Mouse (Mus musculus): ENCODE measurements at regions not wholly inside any gene's neighbourhood (a gene's known extent, or its start where the extent isn't known, plus 50 kb on each side); places are given as distances from the start of the nearest gene placed in this dataset.

DNA sequence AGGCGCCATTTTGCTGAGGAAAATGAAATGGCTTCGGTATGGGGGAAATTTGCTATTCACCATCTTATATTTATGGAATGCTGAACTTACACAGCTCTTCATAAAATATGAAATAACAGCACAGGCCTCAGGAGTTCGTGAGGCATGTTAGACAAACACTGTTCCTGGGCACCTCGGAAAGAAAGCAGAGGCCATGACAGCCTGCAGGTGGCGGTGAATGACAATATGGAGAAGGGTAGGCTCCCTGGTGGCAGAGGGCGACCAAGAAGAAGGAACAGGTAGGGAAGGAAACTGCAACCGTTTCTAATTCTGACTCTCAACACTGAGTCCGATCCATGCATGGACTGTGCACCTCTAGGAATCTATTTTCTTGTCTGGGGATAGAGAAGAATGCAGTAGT lies 553.6 kb upstream of the Tmpo start:
- no peak for DNase-seq (ENCODE audit: low spot score)

DNA sequence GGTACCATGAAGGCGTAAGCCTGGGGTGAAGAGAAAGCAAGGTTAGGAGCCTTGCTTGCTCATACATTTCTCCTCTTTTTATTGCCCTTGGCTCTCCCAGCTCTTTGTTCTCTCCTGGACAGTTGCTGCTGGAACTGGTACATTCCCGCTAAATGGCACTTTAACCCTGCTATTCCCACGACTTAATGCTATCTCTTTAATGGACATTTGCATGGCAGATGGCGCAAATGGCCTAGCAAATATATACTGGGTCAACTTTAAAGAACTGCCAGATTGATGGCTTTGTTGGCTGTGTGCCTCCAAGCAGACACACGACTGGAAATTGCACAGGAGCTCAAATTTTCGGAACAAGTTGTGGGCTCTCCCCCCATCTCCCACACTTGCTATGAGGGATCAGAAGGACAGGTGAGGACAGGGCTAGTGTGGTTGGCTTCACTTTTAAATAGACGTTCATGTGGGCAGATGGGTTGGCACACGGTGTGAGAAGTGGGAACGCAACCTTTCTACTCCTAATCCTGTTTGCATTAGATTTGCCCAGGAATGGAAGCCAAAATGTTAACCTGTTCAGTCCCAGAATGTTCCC lies 551.0 kb upstream of the Tmpo start:
- no peak for DNase-seq (ENCODE audit: low spot score)

DNA sequence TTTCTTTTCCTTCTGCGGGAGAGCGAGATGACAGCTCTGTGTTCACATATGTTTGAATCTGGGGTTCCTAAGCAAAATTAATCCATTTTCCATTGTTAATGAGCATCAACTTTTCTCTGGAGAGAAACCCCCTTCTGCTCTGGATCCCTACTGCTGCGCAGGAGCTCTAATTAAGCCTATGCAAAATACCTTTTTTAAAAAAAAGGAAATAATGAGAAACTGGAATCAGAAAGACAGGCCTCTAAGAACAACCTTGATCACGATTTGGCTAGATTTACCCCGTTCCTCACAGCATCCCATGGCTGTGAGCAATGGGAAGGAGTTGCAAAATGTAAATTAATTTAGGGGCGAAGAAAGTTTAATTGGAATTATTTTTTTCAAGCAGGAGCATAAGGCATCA lies 548.9 kb upstream of the Tmpo start:
- no peak for DNase-seq (ENCODE audit: low spot score)

DNA sequence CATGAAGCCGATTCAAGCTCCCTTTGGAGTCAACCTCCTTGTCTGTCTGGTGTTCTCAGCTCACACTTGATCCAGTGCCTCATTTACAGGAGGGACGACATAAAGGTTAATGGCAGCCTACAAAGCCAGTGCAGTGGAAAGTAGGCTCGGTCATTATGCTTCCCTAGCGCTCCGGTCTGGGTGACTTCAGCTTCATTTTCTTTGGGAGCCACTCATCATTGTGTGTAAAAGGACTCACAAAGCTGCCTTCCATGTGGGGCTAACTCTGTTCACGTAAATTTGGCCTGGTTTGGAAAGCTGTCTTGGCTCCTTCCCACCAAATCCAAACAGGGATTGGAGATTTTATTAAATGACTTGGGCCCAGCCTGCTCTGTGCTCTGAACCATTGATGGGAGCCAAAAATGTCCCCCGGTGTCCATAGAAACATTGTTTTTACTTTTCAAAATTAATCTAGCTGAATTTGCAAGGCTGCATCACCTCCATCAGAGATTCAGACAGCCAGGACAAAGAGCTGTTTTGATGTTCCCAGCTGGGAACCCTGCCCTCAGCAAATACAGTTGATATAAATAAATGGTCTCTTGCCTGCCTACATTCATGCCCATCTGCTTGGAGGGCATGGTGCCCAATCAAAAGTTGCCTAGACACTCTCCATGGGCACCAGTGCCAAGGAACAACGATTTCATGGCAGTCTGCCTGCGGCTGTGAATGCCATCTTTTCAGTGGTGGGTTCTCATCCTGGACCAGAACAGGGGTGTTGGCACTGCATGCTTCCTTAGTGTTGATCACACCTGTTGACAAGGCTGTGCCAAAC lies 538.7 kb upstream of the Tmpo start:
- DNase-seq (ENCODE audit: low spot score) = no peak

DNA sequence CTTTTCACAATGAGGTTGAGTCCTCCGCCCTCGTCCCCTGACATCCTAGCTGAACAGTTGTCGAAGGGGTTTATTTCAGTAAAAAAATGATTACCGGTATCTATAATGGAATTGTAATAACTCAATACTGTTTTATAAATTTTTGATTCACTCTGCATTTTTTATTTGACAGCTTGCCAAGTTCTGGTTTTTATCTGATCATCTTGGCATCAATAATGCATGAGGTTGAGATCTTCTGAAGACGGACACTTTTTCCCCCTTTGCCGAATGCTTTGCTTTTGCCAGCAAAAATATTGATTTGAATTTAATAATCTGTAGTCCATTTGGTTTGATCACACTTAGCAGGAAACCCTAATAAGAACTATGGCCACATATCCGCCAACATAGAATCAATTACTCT lies 535.5 kb upstream of the Tmpo start:
- no peak for DNase-seq (ENCODE audit: low spot score)

DNA sequence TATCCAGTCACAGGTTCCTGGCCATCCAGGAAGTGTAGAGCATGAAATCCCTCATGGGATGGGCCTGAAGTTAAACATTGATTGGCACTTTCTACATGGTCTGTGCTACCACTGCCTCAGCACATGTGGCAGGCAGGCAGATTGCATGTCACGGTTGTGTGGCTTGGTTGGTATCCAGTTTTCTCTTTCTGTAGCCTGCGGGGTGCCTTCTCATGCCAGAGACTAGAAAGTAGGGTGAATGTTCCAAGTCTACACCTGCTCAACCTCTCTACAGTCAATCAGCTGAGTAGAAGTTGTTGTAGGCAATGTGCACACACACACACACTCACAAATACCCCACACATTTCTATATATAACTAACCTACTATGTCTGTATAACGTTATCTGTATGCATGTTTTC lies 533.5 kb upstream of the Tmpo start:
- DNase-seq (ENCODE audit: low spot score) = no peak

DNA sequence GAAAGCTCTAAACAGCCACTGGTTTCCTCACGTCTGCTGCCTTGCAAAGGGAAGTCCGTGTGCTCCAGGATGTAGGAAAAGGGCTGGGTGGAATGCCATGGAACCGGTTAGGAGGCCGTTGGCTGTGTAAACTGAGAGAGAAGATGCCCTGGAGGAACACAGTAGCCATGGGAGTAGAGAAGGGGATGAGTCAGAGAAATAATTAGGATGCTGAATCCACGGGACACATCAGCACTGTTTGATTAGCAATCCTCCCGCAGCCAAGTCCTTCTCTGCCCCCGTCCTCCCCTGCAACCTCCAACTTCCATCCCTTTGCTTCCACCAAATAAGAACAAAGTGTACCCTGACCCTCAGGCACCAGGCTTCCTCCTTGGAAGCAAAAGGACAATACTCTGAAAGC lies 532.4 kb upstream of the Tmpo start:
- no peak for DNase-seq (ENCODE audit: low spot score)

DNA sequence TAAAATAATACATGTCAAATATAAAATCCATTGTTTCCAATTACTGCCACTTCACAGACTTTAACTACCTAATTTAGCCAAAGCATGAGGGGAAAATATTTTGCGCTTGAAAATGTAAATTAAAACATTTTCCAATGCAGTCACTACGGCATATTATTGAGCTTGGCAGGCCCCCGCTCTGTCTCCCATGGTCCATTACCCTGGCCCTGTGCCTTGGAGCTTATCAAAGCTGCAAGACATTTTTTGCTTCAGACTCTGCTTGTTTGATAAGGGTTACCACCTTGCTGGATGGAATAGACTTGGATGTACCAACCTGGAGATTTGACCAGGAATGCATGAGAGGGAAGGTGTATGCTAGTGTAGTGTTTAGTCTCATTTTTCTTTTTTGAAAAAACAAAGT lies 525.7 kb upstream of the Tmpo start:
- DNase-seq (ENCODE audit: low spot score) = no peak

DNA sequence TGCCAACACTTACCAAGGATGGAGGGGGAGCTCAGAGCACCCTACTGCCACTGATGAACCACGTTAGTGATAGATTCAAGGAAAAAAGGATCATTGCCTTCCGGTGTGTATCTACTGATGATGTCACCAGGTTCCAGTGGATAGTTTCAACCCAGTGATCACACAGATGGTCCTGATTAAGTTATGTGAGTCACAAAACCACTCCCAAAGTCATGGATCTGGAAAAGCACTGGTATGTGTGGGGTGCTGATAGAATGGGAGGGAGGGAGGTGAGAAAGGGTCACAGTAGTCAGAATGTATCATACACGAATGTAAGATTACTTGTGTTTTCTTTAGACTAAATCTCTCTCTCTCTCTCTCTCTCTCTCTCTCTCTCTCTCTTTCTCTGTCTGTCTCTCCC lies 523.6 kb upstream of the Tmpo start:
- no peak for DNase-seq (ENCODE audit: low spot score)

DNA sequence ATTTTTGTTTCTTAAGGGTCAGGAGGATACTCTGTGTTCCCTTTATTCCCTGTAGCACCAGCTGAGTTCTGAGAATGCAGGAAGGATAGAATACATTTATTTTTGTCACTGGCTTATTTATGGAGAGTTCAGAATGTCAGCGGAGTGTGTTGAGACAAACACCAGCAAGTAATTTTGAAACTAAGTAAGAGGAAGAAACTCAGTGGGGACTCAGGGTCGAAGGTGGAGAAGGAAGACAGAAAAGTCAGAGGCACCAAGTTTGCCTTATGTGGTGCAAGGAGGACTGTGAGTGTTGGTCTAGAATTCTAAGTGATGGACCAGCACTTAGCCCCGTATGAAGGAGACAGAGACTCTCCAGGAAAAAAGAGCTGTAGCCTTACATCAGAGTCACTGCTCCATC lies 520.7 kb upstream of the Tmpo start:
- DNase-seq (ENCODE audit: low spot score) = no peak

DNA sequence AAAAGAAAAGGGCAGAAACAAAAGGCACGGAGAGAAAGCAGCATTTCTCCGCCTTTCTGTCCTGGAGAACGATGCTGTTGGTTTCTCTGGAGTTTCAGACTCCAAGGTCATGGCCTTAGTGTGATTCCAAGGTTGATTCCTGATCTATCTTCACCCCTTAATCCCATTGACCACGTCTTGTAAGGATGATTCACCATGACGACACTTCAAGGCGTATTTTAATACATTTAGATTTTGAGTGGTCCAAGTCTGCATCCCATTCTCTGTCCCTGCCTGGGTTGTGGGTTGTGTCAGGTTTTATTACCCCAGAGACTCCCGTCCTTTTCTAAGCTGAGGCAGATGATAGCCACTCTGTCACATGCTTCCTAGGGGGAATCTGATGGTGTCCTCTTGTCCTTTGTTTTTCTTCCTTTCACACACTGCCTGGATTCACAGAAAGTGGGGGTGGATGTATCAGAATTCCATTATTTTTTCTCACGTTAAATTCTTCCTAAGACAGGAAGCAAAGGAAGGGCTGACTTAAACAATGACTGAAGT lies 505.0 kb upstream of the Tmpo start:
- no peak for DNase-seq (ENCODE audit: low spot score)

DNA sequence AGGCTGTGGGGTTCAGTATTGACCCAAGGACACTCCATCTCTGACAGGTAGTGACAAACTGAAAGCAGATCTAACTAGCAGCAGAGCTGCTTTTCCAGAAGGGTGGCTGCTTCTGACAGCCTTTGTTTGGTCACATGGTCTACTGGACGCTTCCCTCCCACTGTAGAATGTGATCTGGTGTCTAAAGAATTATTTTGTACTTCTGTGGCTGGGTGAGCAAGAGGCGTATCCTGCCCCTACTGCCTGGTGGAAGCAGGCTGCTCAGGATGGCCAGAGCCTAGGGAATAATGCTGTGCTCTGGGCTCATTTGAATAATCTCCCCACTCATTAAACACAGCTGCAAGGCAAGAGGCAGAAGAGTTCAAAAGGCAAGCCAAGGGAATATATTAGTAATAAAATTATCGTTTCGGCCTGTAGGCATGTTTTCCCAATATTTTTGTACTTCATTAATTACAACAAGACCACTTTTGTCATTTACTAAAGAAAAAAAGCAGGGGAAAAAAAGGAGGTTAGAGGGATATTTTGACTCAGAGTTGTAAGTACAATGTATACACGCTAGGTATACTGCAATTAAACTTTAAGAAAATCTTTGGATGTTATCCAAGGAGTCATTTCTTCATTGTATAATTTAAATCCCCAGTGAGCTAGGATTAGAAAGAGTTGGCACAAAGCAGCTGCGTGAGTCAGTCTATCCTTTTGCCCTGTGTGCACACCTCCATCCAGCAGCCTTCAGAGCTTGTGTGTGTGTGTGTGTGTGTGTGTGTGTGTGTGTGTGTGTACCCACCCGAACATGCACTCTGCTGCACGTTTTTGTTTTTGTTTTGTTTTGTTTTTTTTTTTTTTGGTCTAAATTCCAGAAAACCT lies 504.3 kb upstream of the Tmpo start:
- DNase-seq (ENCODE audit: low spot score) = no peak

DNA sequence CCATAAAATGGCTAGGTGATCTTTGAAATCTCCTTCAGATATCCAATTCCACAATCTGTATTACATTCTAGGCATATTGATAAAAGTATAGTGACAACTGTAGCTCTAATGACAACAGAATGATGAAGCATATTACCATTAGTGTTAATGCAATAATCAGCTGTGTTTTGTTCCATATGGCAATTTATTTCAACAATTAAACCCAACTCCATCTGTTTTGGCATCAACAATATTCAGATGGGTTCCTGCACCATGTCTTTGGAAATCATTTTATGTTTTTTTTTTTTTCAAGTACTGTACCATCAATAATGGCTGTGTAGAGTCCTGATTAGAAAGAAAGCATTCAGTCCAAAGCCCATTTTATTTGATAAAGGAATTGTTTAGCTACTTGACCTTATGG lies 498.5 kb upstream of the Tmpo start:
- DNase-seq (ENCODE audit: low spot score) = no peak

DNA sequence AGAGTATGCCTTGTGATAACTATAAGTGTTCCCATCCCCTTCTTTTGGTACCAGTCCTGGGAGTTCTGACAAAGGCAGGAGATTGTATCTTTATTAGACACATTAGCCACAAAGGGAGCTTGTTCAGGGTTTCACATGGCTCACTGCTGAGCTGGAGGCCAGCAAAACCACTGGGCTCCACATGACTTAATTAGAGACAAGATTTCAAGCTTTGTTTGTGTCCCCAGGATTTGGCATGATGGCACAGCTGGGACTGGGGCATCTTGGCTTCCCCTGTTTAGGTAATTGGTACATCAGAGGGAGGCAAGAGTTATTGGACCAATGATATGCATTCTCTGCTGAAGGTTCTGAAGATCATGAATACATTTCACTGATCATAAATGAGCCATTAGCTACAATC lies 456.8 kb upstream of the Tmpo start:
- DNase-seq (ENCODE audit: low spot score) = no peak

DNA sequence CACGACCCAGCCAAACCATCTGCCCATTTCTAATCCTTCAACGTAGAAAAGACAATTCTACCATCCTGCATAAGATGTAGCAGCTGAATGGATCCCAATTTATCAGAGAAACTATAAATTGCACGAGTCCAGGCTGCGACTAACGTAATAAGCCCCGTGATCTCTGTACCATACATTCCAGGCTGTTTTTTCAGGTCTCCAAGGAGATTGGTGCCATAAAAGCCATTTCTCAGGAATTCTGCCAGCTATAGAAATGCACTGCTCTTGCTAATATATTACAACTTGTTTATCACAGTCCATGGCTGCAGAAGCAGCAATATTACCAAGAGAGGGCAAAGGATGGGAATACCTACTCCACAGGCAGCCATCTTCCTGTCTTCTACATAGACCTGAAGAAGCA lies 447.6 kb upstream of the Tmpo start:
- DNase-seq (ENCODE audit: low spot score) = no peak

DNA sequence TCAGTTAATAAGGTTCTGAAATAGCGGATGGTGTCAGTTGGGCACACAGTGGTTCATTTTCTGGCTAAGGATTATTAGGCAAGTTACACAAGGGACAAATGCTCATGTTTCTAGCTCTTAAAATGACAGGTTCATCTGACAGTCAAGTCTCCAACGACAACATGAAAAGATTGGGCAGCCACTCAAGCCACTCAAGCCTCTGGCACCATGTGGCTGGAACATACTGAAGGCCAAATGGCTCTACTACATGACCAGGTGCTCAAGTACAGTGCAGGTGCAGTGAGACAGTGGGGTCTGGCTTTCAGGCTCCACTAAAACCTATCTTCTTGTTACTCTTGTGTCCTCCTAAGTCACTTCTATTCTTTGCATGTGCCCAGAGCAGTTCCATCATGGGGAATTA lies 441.2 kb upstream of the Tmpo start:
- DNase-seq (ENCODE audit: low spot score) = no peak

DNA sequence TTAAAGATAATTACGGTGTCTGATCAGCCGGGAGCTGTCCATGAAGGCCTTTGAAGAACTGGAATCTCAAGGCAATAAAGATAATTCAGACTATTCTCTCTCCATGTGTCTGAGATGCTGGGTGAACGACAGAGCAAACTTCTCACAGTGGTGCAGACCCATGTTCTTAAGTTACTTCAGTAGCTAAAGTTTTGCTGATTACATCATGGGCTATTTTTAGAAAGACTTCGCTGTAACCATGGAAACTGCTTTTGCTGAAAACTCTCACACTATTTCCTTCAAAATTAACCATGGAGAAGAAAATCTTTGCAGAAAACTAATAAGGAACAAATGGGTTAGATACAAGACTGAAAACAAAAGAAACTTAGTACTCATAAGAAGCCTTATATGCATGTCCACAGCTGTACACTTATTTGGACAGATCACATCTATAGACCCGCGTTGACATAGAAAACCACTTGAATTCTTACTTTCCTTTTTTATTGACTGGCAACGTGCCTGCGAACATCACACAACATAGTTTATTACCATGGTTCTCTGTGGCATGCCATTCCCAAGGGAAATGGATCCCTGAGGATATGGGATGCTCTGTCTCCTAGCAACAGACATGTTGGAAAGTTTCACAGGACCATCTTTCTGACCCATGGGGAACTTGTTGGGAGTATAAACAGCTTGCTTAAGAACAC lies 432.8 kb upstream of the Tmpo start:
- DNase-seq (ENCODE audit: low spot score) = no peak

DNA sequence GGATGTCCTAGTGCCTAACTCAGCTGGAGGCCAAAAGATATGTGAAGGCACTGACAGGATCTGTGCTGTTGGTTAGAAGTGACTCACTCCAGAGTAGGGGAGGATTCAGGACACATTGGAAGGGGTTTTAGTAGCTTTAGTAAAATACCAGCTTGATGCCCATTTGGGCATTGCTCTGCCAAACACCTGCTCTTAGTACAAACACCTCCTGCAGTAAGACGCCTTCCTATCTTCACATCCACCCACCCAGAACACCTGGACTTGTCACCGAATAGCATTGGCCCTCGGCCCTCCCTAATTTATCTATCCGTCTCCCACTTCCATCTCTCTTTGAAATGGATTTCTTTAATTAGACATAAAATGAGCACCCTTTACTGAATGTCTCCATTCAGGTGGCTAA lies 430.9 kb upstream of the Tmpo start:
- DNase-seq (ENCODE audit: low spot score) = no peak

DNA sequence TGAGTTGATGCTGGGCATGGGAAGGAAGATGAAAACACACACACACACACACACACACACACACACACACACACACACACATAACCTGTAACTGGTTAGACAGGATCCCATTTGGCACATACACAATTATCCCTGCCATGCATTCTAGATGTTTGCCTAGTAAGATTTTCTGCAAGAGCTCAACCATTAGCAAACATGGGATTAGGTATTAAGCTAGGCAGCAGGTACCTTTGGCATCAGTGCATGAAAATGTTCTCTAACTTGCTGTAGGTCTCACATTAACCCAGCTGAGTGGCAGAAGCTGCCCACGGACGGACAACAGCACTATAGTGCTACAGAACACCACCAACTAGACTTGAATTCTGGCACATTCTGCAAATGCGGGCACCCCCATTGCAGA lies 413.8 kb upstream of the Tmpo start:
- no peak for DNase-seq (ENCODE audit: low spot score)

DNA sequence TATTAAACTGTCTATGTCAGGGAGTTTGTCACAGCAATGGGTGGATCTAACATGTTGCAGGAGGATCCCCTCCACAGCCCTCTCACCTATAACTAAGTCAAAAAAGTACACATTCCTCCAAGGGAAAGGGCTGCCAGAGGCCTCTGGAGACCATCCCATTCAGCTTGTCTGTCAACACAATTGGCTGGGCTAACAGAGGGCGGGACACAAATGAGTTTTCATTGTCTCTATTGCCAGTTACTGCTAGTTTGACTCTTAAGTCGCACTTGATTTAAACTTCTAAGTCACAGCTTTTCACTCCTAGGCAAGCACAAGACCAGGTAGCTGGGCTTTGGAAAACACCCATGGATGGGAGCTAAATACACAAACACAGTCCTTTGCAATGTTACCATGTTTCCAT lies 412.3 kb upstream of the Tmpo start:
- no peak for DNase-seq (ENCODE audit: low spot score)

DNA sequence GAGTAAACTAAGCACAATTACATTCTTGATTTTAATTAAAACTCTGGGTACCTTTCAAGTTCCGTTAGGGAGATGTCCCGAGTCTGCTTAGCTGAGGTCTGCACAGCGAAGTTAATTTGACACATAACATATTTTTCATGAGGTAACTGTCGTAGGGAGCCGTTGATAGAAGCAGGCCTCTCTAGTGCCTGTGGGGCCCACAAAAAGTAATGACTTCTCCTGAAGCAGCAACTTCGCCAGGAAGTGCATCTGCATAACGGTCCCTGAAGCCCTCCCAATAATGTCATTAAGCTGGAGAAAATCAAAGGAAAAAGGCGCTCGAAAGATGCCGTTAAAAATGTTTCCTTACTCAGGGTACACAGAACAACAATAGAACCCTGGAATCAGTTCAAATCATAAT lies 410.7 kb upstream of the Tmpo start:
- no peak for DNase-seq (ENCODE audit: low spot score)

DNA sequence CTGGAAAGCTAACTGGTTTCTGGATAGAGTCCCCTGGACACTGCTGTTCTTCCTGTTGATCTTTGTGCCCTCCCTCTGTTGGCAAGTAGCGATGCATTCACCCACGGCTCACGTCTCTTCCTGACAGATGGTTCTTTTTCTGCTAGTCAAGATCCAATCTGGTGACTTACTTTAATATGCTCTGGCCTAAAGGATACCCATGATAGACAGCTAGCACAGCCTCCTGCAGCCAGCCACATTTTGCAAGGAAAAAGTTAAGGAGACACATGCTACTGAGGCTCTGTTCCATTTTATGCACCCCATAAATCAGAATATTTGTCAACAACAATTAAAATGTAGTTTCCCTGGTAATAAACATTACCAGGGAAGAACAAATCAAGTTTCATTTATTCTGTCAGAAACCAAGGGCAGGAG lies 410.3 kb upstream of the Tmpo start:
- no peak for DNase-seq (ENCODE audit: low spot score)

All from yolk sac, embryonic 10.5 days (tissue).